Mouse (Mus musculus) midbrain, embryonic 15.5 days (tissue): ENCODE measurements at regions not wholly inside any gene's neighbourhood (a gene's known extent, or its start where the extent isn't known, plus 50 kb on each side); places are given as distances from the start of the nearest gene placed in this dataset.
A peak's percentile ranks its signal among the peaks of the same experiment; 100 is the strongest.

ENCODE experiments used
- ATAC-seq: fragments of 200-750 bp; cut with Nextera tagmentation; replicated peaks from 2 replicates; pipeline ENCODE4 v1.8.0; 2017; ENCODE audit warnings: moderate TSS enrichment
- H3K27ac ChIP-seq: fragments of 300-500 bp; sonication (generic); 2 replicates; pipeline ENCODE4 v1.5.1; 2015; ENCODE audit warnings: mild to moderate bottlenecking, inconsistent platforms
- H3K27me3 ChIP-seq: fragments of 300-500 bp; sonication (generic); replicated peaks from 2 replicates; pipeline ENCODE4 v1.6.1; 2015; ENCODE audit warnings: inconsistent platforms
- H3K36me3 ChIP-seq: fragments of 300-500 bp; sonication (generic); replicated peaks from 2 replicates; pipeline ENCODE4 v1.6.1; 2015; ENCODE audit warnings: inconsistent platforms
- H3K4me1 ChIP-seq: fragments of 300-500 bp; sonication (generic); 2 replicates; pipeline ENCODE4 v1.6.1; 2015; ENCODE audit warnings: inconsistent platforms
- H3K4me2 ChIP-seq: fragments of 300-500 bp; sonication (generic); 2 replicates; pipeline ENCODE4 v1.6.1; 2015; ENCODE audit warnings: inconsistent platforms, mild to moderate bottlenecking, moderate library complexity
- H3K4me3 ChIP-seq: fragments of 300-500 bp; sonication (generic); 2 replicates; pipeline ENCODE4 v1.5.1; 2015; ENCODE audit warnings: mild to moderate bottlenecking, inconsistent platforms
- H3K9ac ChIP-seq: fragments of 300-500 bp; sonication (generic); 2 replicates; pipeline ENCODE4 v1.6.1; 2015; ENCODE audit warnings: mild to moderate bottlenecking, inconsistent platforms
- H3K9me3 ChIP-seq: fragments of 300-500 bp; sonication (generic); 2 replicates; pipeline ENCODE4 v1.6.1; 2016; ENCODE audit warnings: inconsistent platforms
- WGBS: fragments of 180-500 bp; shearing (Covaris S2); methylation state at CpG from one replicate; pipeline ENCODE4 v1.1.7; 2015; ENCODE audit warnings: mixed read lengths; 5-methylcytosine and 5-hydroxymethylcytosine counted together

DNA sequence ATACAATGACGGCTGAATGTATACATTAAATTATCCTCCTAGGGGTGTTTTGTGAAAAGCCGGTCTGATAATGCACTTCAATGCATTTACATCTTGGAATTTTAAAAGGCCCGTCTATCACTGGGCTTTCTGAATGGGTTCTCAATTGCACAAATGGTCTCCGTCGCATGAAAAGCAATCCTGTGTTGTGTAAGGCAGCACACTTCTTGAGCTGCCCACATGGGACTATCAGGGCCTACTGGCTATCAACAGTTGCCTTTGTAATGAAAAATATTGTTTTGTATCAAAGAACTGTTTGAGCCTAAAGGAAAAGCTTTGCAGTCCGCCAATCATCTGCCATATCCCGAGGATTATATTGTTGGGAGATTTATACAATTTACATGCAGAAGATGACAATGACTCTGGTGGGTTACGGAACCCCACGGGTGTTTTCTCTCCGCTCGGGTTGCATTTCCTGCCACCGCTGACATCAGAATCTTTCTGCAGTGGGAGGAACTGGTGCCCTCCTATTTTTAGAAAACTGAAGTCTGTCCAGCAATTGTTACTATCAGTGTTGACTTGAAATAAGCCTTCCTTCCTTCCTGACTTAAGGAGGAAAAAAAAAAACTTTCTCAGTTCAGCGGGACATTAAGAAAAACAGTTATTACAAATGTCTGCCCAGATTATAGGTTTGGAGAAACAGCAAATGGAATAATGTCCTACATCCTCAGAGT, 118.7 kb downstream of the Tmem26 start:
- WGBS, result 32% methylated on average over 13 of the region's 13 CpGs
- no peak overlapping the region for H3K9ac ChIP-seq
- H3K4me1 ChIP-seq, result peaks cover 6% of the 10 kb centered on the region
- H3K27me3 ChIP-seq, result no peaks in the 10 kb centered on the region
- no peak overlapping the region; the same call in 1 of the 2 replicates for H3K27ac ChIP-seq
- H3K9me3 ChIP-seq, result no peaks in the 10 kb centered on the region
- ATAC-seq, result no peak
- no peaks in the 10 kb centered on the region for H3K36me3 ChIP-seq
- peak overlapping the region; percentile 18; the same call in 1 of the 2 replicates for H3K4me2 ChIP-seq
- no peak overlapping the region for H3K4me3 ChIP-seq

DNA sequence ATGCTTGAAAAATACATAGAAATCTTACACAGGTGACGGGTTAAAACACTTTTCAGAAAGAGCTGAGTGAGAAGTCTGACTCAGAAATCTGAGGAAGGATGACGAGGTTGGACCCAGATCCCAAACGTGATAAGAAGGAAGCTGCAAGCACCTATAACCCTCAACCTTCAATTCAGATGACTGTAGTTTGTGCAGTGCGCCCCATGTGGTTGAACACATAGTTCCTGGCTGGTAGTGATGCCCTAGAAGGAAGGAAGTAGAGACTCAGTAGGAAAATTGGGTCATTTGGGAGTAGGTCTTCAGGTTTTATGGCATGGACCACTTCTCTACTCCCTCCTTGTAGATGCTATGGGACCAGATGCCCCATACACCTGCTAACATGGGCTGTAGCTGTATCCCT, 120.6 kb downstream of the Tmem26 start:
- no peak overlapping the region for H3K4me2 ChIP-seq
- H3K27ac ChIP-seq, result no peak overlapping the region
- no peak overlapping the region for H3K4me3 ChIP-seq
- no peaks in the 10 kb centered on the region for H3K9me3 ChIP-seq
- H3K36me3 ChIP-seq, result no peaks in the 10 kb centered on the region
- no peak overlapping the region for H3K9ac ChIP-seq
- no peak for ATAC-seq
- H3K4me1 ChIP-seq, result peaks cover 6% of the 10 kb centered on the region
- WGBS, result 85% methylated on average over 4 of the region's 4 CpGs
- H3K27me3 ChIP-seq, result no peaks in the 10 kb centered on the region

DNA sequence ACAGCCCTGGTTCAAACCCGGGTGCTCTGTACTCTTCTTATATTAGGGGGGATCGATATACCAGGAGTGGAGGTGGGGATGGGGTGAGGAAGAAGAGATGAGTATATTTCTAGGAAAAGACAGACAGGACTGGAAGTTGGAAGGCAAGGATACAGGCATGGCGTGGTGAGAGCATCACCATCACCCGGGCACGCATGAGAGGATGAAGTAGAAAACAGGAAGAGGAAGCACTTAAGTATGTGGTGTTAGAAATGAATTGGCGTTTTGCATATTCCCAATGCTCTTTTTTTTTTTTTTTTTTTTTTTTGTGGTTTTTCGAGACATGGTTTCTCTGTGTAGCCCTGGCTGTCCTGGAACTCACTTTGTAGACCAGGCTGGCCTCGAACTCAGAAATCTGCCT, 121.2 kb downstream of the Tmem26 start:
- no peaks in the 10 kb centered on the region for H3K27me3 ChIP-seq
- H3K4me1 ChIP-seq, result peaks cover 6% of the 10 kb centered on the region
- H3K4me3 ChIP-seq, result no peak overlapping the region
- H3K9me3 ChIP-seq, result no peaks in the 10 kb centered on the region
- WGBS, result 91% methylated on average over 8 of the region's 8 CpGs
- H3K27ac ChIP-seq, result no peak overlapping the region
- H3K9ac ChIP-seq, result no peak overlapping the region
- H3K4me2 ChIP-seq, result no peak overlapping the region
- no peaks in the 10 kb centered on the region for H3K36me3 ChIP-seq
- ATAC-seq, result no peak

DNA sequence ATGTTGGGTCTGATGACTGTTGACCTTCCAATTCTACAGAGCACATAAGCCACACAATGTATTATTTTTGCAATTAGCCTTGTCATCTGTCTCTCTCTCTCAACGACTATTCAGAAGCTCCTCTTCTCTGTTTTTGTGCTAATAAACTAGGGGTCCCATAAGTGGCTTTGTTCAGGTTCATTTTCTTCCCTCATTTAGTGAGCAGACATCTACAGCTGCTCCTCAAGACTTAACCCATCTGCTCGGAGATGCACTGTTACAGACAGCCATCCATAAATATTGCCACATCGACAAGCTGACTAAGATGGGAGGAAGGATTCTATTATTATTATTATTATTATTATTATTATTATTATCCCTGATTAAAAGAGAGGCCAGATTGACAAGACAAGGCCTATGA, 127.7 kb downstream of the Tmem26 start:
- 75% methylated on average over 3 of the region's 3 CpGs for WGBS
- H3K27me3 ChIP-seq, result no peaks in the 10 kb centered on the region
- no peak overlapping the region for H3K9ac ChIP-seq
- no peaks in the 10 kb centered on the region for H3K36me3 ChIP-seq
- H3K27ac ChIP-seq, result no peak overlapping the region
- no peaks in the 10 kb centered on the region for H3K9me3 ChIP-seq
- no peak overlapping the region for H3K4me2 ChIP-seq
- H3K4me1 ChIP-seq, result no peaks in the 10 kb centered on the region
- no peak for ATAC-seq
- no peak overlapping the region for H3K4me3 ChIP-seq

DNA sequence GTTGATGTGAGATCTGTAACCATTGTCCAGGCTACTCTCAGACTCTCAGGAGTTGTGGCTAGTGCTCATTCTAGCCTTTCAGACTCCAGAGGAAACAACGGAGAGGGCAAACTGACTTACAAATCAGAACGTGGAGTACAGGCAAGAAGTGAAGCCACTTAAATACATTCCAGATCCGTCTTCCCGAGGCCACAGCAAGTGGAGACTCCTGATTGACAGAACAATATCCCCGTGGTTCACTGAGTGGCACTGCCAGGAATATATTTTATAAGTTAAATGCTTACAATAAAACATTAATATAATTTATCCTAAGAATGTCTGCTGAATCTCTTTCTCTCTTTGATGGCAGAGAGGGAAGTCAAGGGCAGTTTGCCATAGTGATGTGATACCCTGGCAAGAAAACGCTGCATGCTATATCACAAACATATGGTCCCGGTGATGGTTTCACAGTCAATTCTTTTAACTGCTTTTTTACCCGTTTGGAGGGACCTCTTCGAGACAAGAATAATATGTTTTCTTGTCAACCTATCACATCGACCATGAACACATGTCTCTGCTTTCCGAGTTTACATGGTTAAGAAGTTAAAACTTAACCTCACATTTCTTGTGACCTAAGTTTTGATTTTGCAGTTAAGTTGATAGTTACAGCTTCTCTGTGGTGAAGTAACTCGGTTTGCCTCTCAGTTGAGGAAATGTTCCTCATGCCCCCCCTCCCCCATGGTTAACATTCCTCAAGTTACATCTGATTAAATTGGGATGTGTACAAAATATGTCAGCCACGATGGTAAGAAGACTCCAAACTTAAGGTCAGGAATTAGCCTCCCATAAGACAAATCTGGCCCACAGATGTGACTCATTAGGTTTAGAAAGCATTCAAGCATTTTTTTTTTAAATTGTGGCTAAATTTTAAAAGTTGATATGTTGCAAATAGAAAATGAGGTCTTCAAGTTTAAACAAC, 132.8 kb downstream of the Tmem26 start:
- H3K4me1 ChIP-seq, result no peaks in the 10 kb centered on the region
- H3K27ac ChIP-seq, result no peak overlapping the region
- no peak for ATAC-seq
- H3K27me3 ChIP-seq, result no peaks in the 10 kb centered on the region
- no peak overlapping the region for H3K4me2 ChIP-seq
- H3K9me3 ChIP-seq, result no peaks in the 10 kb centered on the region
- H3K9ac ChIP-seq, result no peak overlapping the region
- no peak overlapping the region for H3K4me3 ChIP-seq
- H3K36me3 ChIP-seq, result no peaks in the 10 kb centered on the region
- WGBS, result 73% methylated on average over 13 of the region's 13 CpGs

DNA sequence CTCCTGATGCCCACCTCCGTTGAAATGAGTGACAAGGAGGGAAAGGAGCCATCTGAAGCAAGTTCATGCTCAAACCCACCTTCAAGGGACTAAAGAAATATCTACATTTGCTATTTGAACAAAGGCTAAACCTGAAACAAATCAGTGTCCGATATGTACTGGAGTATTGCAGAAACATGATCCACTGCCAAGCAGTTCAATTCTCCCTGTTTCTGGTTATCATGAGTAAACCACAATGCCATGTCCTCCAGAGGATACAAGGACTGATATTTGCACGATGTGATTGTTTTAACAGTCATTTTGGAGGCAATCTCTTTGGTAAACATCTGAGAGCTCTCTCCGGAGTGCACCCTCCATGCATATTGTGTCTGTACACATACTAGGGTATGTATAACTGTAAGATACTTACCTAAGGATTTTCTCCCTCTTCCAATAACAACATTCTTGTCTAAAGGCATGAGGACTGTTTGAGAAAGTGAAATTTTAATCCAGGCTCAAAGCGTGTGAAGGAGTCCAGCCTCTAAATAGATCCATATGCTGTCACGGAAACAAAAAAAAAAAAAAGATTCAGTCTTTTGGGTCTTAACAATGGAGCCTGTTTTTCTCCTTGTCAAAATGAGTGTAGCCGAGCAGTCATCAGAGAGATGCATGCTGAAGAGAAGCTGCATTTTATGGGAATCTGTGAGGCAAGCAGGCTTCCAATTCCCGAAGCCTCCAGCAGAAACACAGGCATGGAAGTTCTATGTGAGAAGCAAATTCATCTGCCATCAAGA, 141.3 kb downstream of the Tmem26 start:
- H3K4me1 ChIP-seq, result no peaks in the 10 kb centered on the region
- 37% methylated on average over 8 of the region's 8 CpGs for WGBS
- no peaks in the 10 kb centered on the region for H3K27me3 ChIP-seq
- H3K9ac ChIP-seq, result no peak overlapping the region
- no peak for ATAC-seq
- H3K36me3 ChIP-seq, result no peaks in the 10 kb centered on the region
- H3K27ac ChIP-seq, result no peak overlapping the region
- H3K4me2 ChIP-seq, result no peak overlapping the region
- no peaks in the 10 kb centered on the region for H3K9me3 ChIP-seq
- no peak overlapping the region for H3K4me3 ChIP-seq

DNA sequence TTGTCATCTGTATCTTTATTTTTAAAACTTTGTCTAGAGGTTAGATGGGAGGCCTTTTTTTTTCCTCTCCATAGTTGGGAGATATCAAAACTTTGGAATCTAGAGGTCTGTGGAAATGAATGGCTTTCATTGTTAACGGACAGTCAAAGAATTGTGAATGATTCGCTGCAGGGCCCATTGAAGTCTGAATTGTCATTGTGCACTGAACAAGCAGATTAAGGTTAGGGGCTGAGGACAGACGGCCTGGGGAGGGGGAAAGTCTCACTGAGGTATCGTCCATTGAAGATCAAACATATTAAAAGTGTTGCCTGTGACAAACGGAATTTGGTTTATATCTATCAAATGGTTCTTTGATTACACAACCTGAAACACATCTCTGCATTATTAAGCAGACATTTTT, 142.3 kb downstream of the Tmem26 start:
- Histone ChIP-seq H3K4me3 (no peak overlapping the region), H3K4me2 (no peak overlapping the region), H3K9me3 (no peaks in the 10 kb centered on the region), H3K4me1 (no peaks in the 10 kb centered on the region), H3K27me3 (no peaks in the 10 kb centered on the region), H3K27ac (no peak overlapping the region), H3K9ac (no peak overlapping the region), H3K36me3 (no peaks in the 10 kb centered on the region)
- WGBS, result 13% methylated on average over 5 of the region's 5 CpGs
- ATAC-seq, result no peak

DNA sequence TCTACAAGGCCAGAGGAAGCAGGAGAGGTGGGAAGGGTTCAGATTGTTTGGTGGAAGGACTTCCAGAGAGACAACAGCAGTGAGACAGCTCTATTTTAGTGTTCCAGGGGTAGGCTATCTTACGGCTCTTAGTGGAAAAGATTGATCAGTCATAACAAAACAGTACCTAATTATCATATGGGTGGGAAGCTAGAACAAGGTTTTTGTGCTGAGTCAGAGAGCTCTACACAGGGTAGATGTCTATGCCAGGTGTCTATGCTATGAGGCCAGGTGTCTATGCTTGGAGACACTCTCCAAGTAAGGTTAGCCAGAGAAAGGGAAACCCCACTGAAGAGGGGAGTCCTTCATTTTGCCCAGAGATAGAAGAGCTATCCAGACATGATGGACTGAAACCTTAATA, 143.9 kb downstream of the Tmem26 start:
- no peak overlapping the region for H3K4me3 ChIP-seq
- H3K9me3 ChIP-seq, result no peaks in the 10 kb centered on the region
- H3K9ac ChIP-seq, result no peak overlapping the region
- H3K27ac ChIP-seq, result no peak overlapping the region
- H3K27me3 ChIP-seq, result no peaks in the 10 kb centered on the region
- H3K4me1 ChIP-seq, result no peaks in the 10 kb centered on the region
- ATAC-seq, result no peak
- WGBS, result 91% methylated on average over 1 of the region's 1 CpGs
- H3K4me2 ChIP-seq, result no peak overlapping the region
- no peaks in the 10 kb centered on the region for H3K36me3 ChIP-seq

DNA sequence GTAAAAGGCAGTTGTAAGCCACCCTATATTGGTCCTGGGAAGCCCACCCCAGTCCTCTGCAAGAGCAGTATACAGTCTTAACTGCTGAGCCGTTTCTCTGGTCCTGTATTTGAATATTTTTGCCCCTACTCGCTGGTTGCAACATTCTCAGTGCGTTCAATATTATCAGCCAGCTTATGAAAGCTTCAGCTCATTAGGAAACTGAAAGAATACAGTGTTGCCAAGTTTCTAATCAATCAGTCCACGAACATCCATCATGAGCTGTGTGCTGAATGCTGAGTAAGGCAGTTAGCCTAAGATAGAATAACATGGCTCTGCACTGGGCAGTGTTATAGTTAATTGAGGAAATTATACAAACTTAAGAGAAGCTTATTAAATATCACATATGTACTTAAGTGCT, 148.7 kb downstream of the Tmem26 start:
- ATAC-seq, result no peak
- Histone ChIP-seq H3K36me3 (no peaks in the 10 kb centered on the region), H3K4me3 (no peak overlapping the region), H3K4me2 (no peak overlapping the region), H3K4me1 (no peaks in the 10 kb centered on the region), H3K27ac (no peak overlapping the region), H3K27me3 (no peaks in the 10 kb centered on the region), H3K9ac (no peak overlapping the region), H3K9me3 (no peaks in the 10 kb centered on the region)
- WGBS, result 74% methylated on average over 4 of the region's 4 CpGs

DNA sequence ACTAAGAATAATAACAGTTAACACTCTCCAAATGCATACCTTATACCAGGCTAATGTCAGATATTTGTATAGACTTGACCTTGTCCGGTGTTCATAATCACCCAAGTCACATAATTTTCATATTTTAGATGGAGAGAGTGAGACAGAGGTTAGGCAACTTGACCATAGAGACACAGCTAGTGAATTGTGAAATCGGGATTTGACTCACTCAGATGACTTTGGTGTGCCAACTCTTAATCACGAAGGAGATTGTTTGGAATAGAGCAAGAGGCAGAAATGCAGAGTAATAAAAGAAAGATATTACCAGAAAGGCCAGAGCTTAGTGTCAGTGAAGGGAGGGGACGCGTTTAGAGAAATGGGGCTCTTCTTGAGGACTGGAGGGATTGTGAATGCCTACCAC, 152.2 kb downstream of the Tmem26 start:
- H3K4me1 ChIP-seq, result no peaks in the 10 kb centered on the region
- no peak for ATAC-seq
- no peak overlapping the region for H3K4me2 ChIP-seq
- no peaks in the 10 kb centered on the region for H3K9me3 ChIP-seq
- H3K36me3 ChIP-seq, result no peaks in the 10 kb centered on the region
- H3K4me3 ChIP-seq, result no peak overlapping the region
- 90% methylated on average over 5 of the region's 5 CpGs for WGBS
- no peak overlapping the region for H3K9ac ChIP-seq
- H3K27me3 ChIP-seq, result no peaks in the 10 kb centered on the region
- H3K27ac ChIP-seq, result no peak overlapping the region

DNA sequence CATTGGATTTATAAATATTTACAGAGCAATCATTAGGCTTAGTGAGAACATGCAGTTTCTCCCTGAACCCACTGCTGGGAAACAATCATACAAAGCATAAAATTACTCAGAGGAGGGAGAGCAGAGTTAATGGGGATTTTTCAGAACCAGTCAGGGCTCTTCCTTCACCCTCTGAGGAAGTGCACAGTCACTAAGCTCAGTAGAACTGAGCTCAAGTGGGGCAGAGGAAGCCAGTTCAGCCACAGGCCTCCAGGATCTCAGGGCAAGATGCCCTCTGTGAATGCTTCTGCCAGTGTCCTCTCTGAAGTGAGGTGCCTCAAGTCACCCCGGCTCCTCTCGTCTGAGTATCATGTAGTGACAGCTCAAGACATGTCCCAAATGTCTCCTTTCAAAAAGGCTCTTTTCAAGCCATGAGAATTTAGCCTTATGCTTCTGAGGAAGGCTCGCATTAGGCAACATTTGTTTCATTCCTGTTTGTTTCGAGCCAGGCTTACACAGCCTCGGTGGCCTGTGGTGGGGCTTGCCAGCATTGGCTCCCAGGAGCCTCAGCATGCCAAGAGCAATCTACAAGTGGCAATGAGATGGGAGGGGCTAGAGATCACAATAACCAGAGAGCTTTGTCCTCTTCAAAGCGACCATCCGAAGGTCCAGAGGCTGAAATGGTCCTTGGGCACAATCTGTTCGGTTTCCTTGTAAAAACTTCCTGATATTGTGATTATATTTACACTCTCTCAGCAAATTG, 169.8 kb downstream of the Tmem26 start:
- Histone ChIP-seq H3K36me3 (no peaks in the 10 kb centered on the region), H3K4me1 (no peaks in the 10 kb centered on the region), H3K27me3 (no peaks in the 10 kb centered on the region), H3K4me3 (no peak overlapping the region), H3K4me2 (no peak overlapping the region), H3K27ac (no peak overlapping the region), H3K9ac (no peak overlapping the region), H3K9me3 (no peaks in the 10 kb centered on the region)
- ATAC-seq, result no peak
- WGBS, result 71% methylated on average over 8 of the region's 8 CpGs

DNA sequence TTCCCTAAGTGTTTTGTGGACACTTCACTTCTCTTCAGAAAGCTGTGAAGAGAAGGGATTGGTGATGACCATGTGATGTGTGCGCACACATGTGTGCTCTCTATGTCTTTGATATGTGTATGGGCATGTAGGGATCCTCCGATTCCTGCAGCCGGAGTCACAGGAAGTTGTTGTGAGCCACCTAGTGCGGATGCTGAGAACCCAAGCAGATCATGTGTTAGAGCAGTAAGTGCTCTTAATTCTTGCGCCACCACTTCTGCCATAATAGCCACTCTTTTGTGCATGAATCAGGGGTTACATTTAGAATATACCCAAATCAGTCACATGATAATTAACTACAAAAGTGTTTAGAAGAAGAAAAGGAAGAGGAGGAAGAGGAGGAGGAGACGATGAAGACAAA, 170.7 kb downstream of the Tmem26 start:
- no peak for ATAC-seq
- 93% methylated on average over 6 of the region's 6 CpGs for WGBS
- no peaks in the 10 kb centered on the region for H3K9me3 ChIP-seq
- H3K4me2 ChIP-seq, result no peak overlapping the region
- no peak overlapping the region for H3K9ac ChIP-seq
- no peaks in the 10 kb centered on the region for H3K27me3 ChIP-seq
- no peak overlapping the region for H3K27ac ChIP-seq
- H3K4me1 ChIP-seq, result no peaks in the 10 kb centered on the region
- no peaks in the 10 kb centered on the region for H3K36me3 ChIP-seq
- no peak overlapping the region for H3K4me3 ChIP-seq
